Mouse (Mus musculus): ENCODE measurements at regions not wholly inside any gene's neighbourhood (a gene's known extent, or its start where the extent isn't known, plus 50 kb on each side); places are given as distances from the start of the nearest gene placed in this dataset.

GRCm38 (mm10) chr13:60296896-60297275 is 119.7 kb upstream of the Gas1 start:
- Histone ChIP-seq H3K27me3 (replicated peaks) (no peaks in the 10 kb centered on the region), H3K4me3 (replicated peaks) (no peak overlapping the region), H3K4me1 (no peaks in the 10 kb centered on the region), H3K36me3 (replicated peaks; ENCODE audit: low read length) (no peaks in the 10 kb centered on the region), H3K9me3 (peaks cover 8% of the 10 kb centered on the region)
- no peak for TF ChIP-seq FLI1 (IDR thresholded peaks at IDR 0.05; ENCODE audit: low read length)
- no peak for TF ChIP-seq GATA1 (IDR thresholded peaks at IDR 0.05; ENCODE audit: borderline replicate concordance, low read length)

GRCm38 (mm10) chr13:60298575-60298974 is 121.4 kb upstream of the Gas1 start:
- TF ChIP-seq FLI1 (IDR thresholded peaks at IDR 0.05; ENCODE audit: low read length) (no peak), GATA1 (IDR thresholded peaks at IDR 0.05; ENCODE audit: borderline replicate concordance, low read length) (no peak)
- Histone ChIP-seq H3K27me3 (replicated peaks) (no peaks in the 10 kb centered on the region), H3K9me3 (peaks cover 12% of the 10 kb centered on the region)

GRCm38 (mm10) chr13:60299076-60299475 is 121.9 kb upstream of the Gas1 start:
- TF ChIP-seq FLI1 (IDR thresholded peaks at IDR 0.05; ENCODE audit: low read length) (no peak), GATA1 (IDR thresholded peaks at IDR 0.05; ENCODE audit: borderline replicate concordance, low read length) (no peak)
- H3K9me3 ChIP-seq, result peaks cover 13% of the 10 kb centered on the region
- H3K36me3 ChIP-seq (replicated peaks; ENCODE audit: low read length), result no peaks in the 10 kb centered on the region
- no peaks in the 10 kb centered on the region for H3K27me3 ChIP-seq (replicated peaks)
- no peak overlapping the region for H3K4me3 ChIP-seq (replicated peaks)
- no peaks in the 10 kb centered on the region for H3K4me1 ChIP-seq

More at GRCm38 (mm10) chr13:60298575-60298974, 121.4 kb upstream of the Gas1 start:
- Histone ChIP-seq H3K4me1 (no peaks in the 10 kb centered on the region), H3K4me3 (replicated peaks) (peak overlapping the region; percentile 46), H3K36me3 (replicated peaks; ENCODE audit: low read length) (no peaks in the 10 kb centered on the region)

GRCm38 (mm10) chr13:60303561-60303960 is 126.4 kb upstream of the Gas1 start:
- no peaks in the 10 kb centered on the region for H3K36me3 ChIP-seq (replicated peaks; ENCODE audit: low read length)
- no peak overlapping the region for H3K4me3 ChIP-seq (replicated peaks)
- peaks cover 24% of the 10 kb centered on the region for H3K9me3 ChIP-seq
- TF ChIP-seq FLI1 (IDR thresholded peaks at IDR 0.05; ENCODE audit: low read length), result no peak
- TF ChIP-seq GATA1 (IDR thresholded peaks at IDR 0.05; ENCODE audit: borderline replicate concordance, low read length), result no peak
- H3K4me1 ChIP-seq, result no peaks in the 10 kb centered on the region
- no peaks in the 10 kb centered on the region for H3K27me3 ChIP-seq (replicated peaks)

- H3K36me3 ChIP-seq (replicated peaks; ENCODE audit: low read length), result no peaks in the 10 kb centered on the region
- H3K9me3 ChIP-seq, result peaks cover 33% of the 10 kb centered on the region
- no peaks in the 10 kb centered on the region for H3K27me3 ChIP-seq (replicated peaks)
- no peak for TF ChIP-seq FLI1 (IDR thresholded peaks at IDR 0.05; ENCODE audit: low read length)
- TF ChIP-seq GATA1 (IDR thresholded peaks at IDR 0.05; ENCODE audit: borderline replicate concordance, low read length), result no peak
- no peaks in the 10 kb centered on the region for H3K4me1 ChIP-seq
- H3K4me3 ChIP-seq (replicated peaks), result no peak overlapping the region
These were observed 128.1 kb upstream of the Gas1 start for GRCm38 (mm10) chr13:60305028-60305810.

- no peaks in the 10 kb centered on the region for H3K4me1 ChIP-seq
- no peaks in the 10 kb centered on the region for H3K27me3 ChIP-seq (replicated peaks)
- H3K36me3 ChIP-seq (replicated peaks; ENCODE audit: low read length), result no peaks in the 10 kb centered on the region
- TF ChIP-seq GATA1 (IDR thresholded peaks at IDR 0.05; ENCODE audit: borderline replicate concordance, low read length) (no peak), FLI1 (IDR thresholded peaks at IDR 0.05; ENCODE audit: low read length) (no peak)
- no peak overlapping the region for H3K4me3 ChIP-seq (replicated peaks)
- H3K9me3 ChIP-seq, result peaks cover 37% of the 10 kb centered on the region
These were observed 131.1 kb upstream of the Gas1 start for GRCm38 (mm10) chr13:60308062-60308801.

- Histone ChIP-seq H3K9me3 (peaks cover 32% of the 10 kb centered on the region), H3K27me3 (replicated peaks) (no peaks in the 10 kb centered on the region), H3K36me3 (replicated peaks; ENCODE audit: low read length) (no peaks in the 10 kb centered on the region), H3K4me3 (replicated peaks) (no peak overlapping the region), H3K4me1 (no peaks in the 10 kb centered on the region)
- TF ChIP-seq GATA1 (IDR thresholded peaks at IDR 0.05; ENCODE audit: borderline replicate concordance, low read length) (no peak), FLI1 (IDR thresholded peaks at IDR 0.05; ENCODE audit: low read length) (no peak)
These were observed 132.3 kb upstream of the Gas1 start for GRCm38 (mm10) chr13:60309482-60309881.

GRCm38 (mm10) chr13:60309926-60310325 is 132.8 kb upstream of the Gas1 start:
- no peaks in the 10 kb centered on the region for H3K36me3 ChIP-seq (replicated peaks; ENCODE audit: low read length)
- no peaks in the 10 kb centered on the region for H3K27me3 ChIP-seq (replicated peaks)
- H3K4me3 ChIP-seq (replicated peaks), result no peak overlapping the region
- TF ChIP-seq GATA1 (IDR thresholded peaks at IDR 0.05; ENCODE audit: borderline replicate concordance, low read length) (no peak), FLI1 (IDR thresholded peaks at IDR 0.05; ENCODE audit: low read length) (no peak)
- no peaks in the 10 kb centered on the region for H3K4me1 ChIP-seq
- H3K9me3 ChIP-seq, result peaks cover 32% of the 10 kb centered on the region

GRCm38 (mm10) chr13:60312397-60313085 is 135.4 kb upstream of the Gas1 start:
- TF ChIP-seq FLI1 (IDR thresholded peaks at IDR 0.05; ENCODE audit: low read length) (no peak), GATA1 (IDR thresholded peaks at IDR 0.05; ENCODE audit: borderline replicate concordance, low read length) (no peak)
- H3K4me1 ChIP-seq, result no peaks in the 10 kb centered on the region
- no peaks in the 10 kb centered on the region for H3K36me3 ChIP-seq (replicated peaks; ENCODE audit: low read length)
- H3K9me3 ChIP-seq, result peaks cover 29% of the 10 kb centered on the region
- no peaks in the 10 kb centered on the region for H3K27me3 ChIP-seq (replicated peaks)
- no peak overlapping the region for H3K4me3 ChIP-seq (replicated peaks)

Data from megakaryocyte, embryonic 14.5 days (primary cell).